Mouse (Mus musculus): ENCODE measurements around the gene Gm47289. TPM values are rescaled to one million over a fixed set of nuclear protein-coding genes. Genes with fewer than 3 reads are reported as not detected.

The Gm47289 gene
- not detected for total RNA-seq (2021)
- long read RNA-seq, experiment 1 = 0 reads
- long read RNA-seq, experiment 2 = 0 reads

- DNase-seq (ENCODE audit: low spot score in 2 of 2) = no peak
Measured at GRCm38 (mm10) chr9:119158861-119159260, at the start of gene Gm47289. Gm47289 (plus strand) TSS chr9:119159161.

GRCm38 (mm10) chr9:119109685-119110353, 49.1 kb upstream of the Gm47289 start:
- no peak for DNase-seq (ENCODE audit: low spot score in 2 of 2)

- no peak for DNase-seq (ENCODE audit: low spot score in 2 of 2)
Measured at GRCm38 (mm10) chr9:119110640-119111039, 48.3 kb upstream of the Gm47289 start.

GRCm38 (mm10) chr9:119114911-119115310, 44.0 kb upstream of the Gm47289 start:
- DNase-seq (ENCODE audit: low spot score in 2 of 2) = no peak

DNA sequence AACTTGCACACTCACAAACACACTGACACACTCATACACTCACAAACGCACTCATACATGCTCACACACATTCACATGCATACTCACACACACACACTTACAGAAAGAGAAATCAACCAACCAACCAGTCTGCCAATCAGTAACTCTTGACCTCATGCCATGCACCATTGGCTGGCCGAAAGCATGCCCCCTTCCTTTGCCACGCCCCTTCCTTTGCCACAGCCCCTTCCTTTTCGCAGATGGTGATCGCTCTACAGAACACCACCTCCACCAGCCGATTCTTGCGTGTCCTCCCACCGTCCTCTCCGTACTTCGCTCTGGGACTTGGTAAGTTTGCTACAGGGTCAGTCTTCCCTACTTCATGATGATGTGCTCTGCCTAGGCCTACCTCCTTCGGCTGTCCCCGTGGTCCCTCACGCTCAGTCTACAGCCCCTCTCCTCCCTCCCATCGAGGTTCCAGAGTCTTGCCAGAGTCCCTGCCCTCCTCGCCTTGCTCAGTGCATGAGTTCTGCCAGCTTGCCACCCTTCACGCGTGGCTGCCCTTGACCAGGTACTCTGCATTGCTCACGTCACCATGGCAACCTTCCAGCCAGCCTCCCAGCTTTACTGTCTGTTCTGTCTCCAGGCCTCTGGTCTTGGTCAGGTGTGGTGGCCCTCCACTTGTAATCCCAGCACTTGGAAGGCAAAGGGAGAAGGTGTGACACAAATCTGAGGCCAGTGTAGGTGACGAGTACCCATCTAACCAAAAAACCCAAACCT, 39.4 kb upstream of the Gm47289 start:
- no peak for DNase-seq (ENCODE audit: low spot score in 2 of 2)

GRCm38 (mm10) chr9:119120168-119120560, 38.8 kb upstream of the Gm47289 start:
- DNase-seq (ENCODE audit: low spot score in 2 of 2) = no peak

- no peak for DNase-seq (ENCODE audit: low spot score in 2 of 2)
Measured at GRCm38 (mm10) chr9:119122596-119123369, 36.2 kb upstream of the Gm47289 start.

- DNase-seq (ENCODE audit: low spot score in 2 of 2) = no peak
Measured at GRCm38 (mm10) chr9:119128436-119129181, 30.4 kb upstream of the Gm47289 start.

DNA sequence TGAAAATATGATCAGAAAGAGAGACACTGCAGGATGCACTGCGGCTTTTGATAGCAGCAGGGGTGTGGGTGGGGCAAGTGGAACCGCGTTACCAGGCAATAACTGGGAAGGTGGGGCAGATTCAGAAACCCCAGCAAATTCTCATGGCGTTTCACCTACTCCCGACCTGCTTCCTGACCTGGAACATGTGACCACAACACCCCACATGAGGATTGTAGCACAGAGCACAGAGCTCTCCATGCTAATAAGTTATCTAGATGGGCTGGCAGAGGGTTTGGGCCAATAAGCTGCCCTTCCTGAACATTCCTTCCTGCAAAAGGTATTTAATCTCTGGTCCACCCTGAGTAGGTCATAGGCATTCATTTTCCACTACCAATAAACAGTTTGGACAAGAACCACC, 28.3 kb upstream of the Gm47289 start:
- no peak for DNase-seq (ENCODE audit: low spot score in 2 of 2)

GRCm38 (mm10) chr9:119138836-119139235, 20.1 kb upstream of the Gm47289 start:
- DNase-seq (ENCODE audit: low spot score in 2 of 2) = no peak

DNA sequence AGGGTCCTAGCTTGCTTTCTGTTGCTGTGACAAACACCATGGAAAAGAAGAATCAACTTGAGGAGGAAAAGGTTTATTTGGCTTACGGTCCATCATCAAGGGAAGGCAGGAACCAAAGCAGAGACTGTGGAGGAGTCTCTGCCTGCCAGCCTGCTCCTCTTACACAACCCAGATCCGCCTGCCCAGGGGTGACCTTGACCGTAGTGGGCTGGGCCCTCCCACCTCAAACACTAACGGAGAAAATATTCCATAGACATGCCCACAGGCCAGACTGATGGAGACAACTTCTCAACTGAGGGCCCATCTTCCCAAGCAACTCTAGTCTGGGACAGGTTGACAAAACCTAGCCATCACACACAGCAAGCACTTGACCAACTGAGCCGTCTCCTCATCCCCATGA, 16.9 kb upstream of the Gm47289 start:
- no peak for DNase-seq (ENCODE audit: low spot score in 2 of 2)

DNA sequence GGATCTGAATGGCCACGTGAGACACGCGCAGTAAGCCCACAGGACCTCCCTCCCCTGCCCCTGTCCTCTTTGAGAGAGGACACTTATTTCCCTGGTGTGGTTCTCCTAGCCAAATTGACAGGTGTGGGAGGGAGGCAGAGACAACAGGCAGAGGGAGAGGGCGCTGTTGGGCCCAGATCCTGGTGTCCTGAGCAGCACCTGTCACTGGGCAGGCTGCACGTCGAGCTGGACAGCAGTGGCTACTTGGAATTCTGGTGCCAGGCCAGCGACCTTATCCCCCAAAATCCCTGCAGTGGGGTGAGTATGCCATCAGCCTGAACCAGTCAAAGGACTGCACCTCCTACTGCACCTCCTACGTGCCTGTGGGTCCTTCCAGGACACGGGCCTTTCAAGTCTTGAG, 15.6 kb upstream of the Gm47289 start:
- no peak for DNase-seq (ENCODE audit: low spot score in 2 of 2)

- DNase-seq (ENCODE audit: low spot score in 2 of 2) = no peak
Measured at GRCm38 (mm10) chr9:119144696-119145095, 14.3 kb upstream of the Gm47289 start.

DNA sequence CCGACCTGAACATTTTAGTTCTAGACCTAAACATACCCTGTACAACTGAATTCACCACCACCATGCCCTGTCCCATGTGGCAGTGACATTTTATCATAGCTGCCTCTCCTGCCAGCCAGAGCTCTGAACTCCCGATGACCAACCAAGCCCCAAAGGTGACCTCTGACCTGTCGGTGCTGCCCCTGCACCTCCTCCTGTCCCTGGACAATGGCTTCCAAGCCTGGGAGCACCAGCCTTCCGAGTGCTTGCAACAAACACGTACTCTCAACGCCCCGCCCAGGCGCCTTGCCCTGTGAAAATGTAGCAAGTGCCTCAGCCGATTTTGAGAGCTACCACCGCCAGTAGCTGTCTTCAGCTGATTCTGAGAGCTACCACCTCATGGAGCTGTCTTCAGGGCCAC, 13.8 kb upstream of the Gm47289 start:
- DNase-seq (ENCODE audit: low spot score in 2 of 2) = no peak

DNA sequence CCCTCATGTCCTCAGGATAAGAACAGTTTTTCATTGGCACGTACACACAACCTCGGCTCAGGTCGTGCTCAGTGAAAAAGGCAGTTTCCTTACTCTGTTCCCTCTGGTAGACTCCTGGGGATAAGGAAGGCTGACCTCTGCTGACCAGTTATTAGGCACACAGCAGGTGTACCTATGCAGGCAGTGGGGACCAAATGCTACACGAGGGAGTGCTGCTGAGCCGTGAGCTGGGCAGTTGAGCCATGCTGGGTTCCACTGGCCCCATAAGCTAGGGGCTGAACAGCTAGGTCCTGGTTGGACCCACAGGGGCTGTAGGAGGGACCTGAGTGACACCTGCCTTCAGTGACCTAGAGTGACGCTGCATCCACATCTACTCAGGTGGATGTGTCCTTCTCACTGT, 13.3 kb upstream of the Gm47289 start:
- no peak for DNase-seq (ENCODE audit: low spot score in 2 of 2)

DNA sequence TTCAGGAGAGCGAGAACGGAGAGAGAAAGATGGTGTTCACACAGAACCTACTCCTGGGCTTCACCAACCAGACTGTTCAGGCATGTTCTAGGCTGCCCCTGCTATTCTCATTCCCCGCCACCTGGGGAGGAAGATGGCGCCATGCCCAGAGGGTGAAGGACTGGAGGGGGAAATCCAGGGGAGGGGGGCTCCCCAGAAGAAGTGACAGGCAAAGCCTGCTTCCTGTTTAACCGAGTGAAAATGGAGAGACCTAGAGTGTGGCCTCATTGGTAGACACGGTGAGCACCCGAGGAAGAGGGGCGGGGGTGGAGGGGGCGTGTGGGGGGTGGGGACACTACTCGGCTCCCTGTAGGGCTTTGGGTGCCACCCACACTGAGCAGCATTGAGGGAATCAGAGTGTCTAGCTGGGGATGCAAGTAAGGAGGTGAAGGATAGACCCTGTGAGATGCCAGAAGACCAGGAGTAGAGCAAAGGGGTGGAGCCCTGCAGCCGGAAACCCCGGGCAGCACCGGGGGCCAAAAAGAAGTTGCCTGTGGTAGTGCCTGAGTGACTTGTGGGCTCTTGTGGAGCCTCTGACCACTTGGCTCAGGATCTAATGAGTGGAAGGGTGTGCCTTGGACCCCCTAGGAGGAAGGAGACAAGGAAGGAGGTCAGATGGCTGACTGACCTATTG, 12.7 kb upstream of the Gm47289 start:
- no peak for DNase-seq (ENCODE audit: low spot score in 2 of 2)

- no peak for DNase-seq (ENCODE audit: low spot score in 2 of 2)
Measured at GRCm38 (mm10) chr9:119149601-119150000, 9.4 kb upstream of the Gm47289 start.

- no peak for DNase-seq (ENCODE audit: low spot score in 2 of 2)
Measured at GRCm38 (mm10) chr9:119151751-119152150, 7.2 kb upstream of the Gm47289 start.

DNA sequence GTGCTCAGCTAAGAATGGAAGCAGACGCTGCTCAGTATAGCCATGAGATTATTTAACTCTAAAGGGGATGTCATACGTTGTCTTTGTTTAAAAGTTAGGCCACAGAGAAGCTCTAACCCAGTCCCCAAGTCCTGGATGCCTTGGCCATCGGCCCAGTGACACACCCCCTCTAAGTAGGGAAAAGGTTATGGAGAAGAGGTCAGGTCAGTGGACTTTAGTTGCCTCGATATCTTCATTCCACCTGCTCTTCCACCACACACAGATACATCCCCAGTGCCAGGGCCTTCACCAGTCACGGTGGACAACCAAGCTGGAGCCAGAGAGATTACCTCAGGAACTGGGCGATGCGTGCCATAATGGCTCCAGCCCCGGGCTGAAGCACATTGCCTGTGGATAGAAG, 3.5 kb upstream of the Gm47289 start:
- DNase-seq (ENCODE audit: low spot score in 2 of 2) = no peak

GRCm38 (mm10) chr9:119155826-119156225, 3.1 kb upstream of the Gm47289 start:
- DNase-seq (ENCODE audit: low spot score in 2 of 2) = no peak

Measured in adrenal gland, postnatal 4 days (tissue).